Comparison of ENCODE assay signal across 11 mouse cellular contexts in the genomic region with DNA sequence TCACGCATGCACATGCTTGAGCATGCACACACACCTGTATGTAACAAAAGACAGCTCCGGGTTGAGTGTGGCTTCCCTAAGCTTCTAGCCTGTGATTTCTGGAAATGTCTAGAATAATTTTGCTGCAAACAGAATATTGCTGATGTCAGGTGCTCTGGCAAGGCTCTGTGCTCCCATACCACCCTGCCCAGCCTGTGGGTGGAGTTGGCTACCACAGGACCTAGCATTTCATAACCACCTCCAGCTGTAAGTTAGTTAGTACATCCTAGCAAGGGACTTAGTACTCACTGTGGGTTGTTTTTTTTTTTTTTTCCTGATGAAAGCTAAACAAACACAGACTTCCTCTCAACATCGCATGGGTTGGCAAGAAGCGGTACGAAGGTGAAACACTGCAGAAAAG.
"Had no signal": no experiment of that assay in that cellular context is flagged by ENCODE, and none has a peak within 500 bp of the region (broad histone marks: within the 10 kb centered on the region; RNA-seq: fewer than 3 reads in every experiment).

No protein-coding gene starts in this region.

- H3K27me3 ChIP-seq: intestine, embryonic 15.5 days; midbrain, embryonic 13.5 days had no signal

- H3K9ac ChIP-seq: intestine, embryonic 15.5 days; midbrain, embryonic 13.5 days had no signal

- DNase-seq: kidney, adult 18-20 months; kidney, postnatal 10 days; kidney, postnatal 4 days; right cerebral cortex, postnatal 14 days; thymus, postnatal 36 days had no signal

- H3K36me3 ChIP-seq: intestine, embryonic 15.5 days; limb, embryonic 10.5 days; midbrain, embryonic 13.5 days had no signal

- ATAC-seq: intestine, embryonic 15.5 days; midbrain, embryonic 13.5 days had no signal

- H3K4me3 ChIP-seq: intestine, embryonic 15.5 days; left cerebral cortex, adult 2 months; limb, embryonic 10.5 days; megakaryocyte, embryonic 14.5 days; midbrain, embryonic 13.5 days had no signal

- H3K27ac ChIP-seq: intestine, embryonic 15.5 days; left cerebral cortex, adult 2 months; midbrain, embryonic 13.5 days had no signal

- H3K9me3 ChIP-seq: intestine, embryonic 15.5 days; limb, embryonic 10.5 days; megakaryocyte, embryonic 14.5 days; midbrain, embryonic 13.5 days had no signal

- H3K4me2 ChIP-seq: intestine, embryonic 15.5 days; liver, embryonic 11.5 days; midbrain, embryonic 13.5 days had no signal
